Mouse (Mus musculus) heart, adult 11 months (tissue): ENCODE data around the gene Cdc6.

Experiments used
- DNase-seq: peaks from one replicate; pipeline ENCODE4 v3.0.0; 2022

Gene Cdc6

GRCm38 (mm10) chr11:98962421-98963095 is 55.0 kb downstream of the Cdc6 start:
- DNase-seq: peak; percentile 97

GRCm38 (mm10) chr11:98963191-98964021 is 55.8 kb downstream of the Cdc6 start:
- peak; percentile 99 for DNase-seq

GRCm38 (mm10) chr11:98964201-98964615 is 56.6 kb downstream of the Cdc6 start:
- DNase-seq: peak; percentile 94

GRCm38 (mm10) chr11:98964616-98965415 is 57.2 kb downstream of the Cdc6 start:
- DNase-seq: peak; percentile 97

DNA sequence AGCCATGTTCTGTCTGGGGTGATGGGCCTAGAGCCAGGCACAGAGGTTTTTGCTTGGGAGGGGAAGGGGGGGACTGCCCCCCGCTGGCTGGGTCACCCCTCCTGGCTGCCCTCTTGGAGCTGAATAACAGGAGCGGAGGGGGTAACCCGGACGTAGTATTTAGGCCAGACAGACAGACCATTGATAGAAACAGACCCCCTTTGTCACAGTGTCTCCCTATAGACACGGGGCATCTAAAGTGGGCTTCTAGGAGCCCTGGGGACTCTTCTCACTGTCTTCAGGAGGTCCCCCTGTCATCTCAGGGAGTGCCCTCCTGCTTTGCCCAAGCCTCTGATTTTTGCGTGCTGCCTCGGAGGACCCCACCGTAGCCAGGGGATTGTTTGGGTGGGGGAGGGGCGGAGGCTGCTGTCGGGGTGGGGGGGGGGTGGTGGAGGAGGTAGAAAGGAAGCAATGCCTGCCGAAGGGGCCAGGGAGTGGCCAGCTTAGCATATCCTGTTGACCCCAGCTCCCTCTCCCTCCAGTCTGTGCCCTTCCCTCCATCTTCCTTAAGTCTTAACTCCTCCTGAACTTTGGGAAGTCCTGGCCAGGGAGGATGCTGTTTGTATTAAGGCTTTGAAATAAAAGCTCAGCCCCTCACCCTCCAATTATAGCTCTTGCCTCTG is 57.9 kb downstream of the Cdc6 start:
- DNase-seq: no peak

- peak; percentile 99 for DNase-seq
Observed at GRCm38 (mm10) chr11:98966499-98967141, 59.0 kb downstream of the Cdc6 start.

DNA sequence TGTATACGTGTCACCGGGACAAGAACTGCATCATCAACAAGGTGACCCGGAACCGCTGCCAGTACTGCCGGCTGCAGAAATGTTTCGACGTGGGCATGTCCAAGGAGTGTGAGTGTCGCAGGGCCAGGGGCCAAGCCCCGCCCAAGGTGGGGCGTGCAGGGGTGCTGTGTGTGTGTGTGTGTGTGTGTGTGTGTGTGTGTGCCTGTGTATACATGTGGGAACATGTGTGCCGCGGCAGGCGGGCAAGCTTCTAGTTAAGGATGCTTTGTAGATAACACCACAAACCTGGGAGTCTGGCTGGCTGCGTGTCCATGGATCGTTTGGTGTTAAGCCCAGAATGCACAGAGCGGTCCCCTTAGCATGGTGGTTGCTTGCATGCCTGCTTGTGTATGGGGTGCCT is 60.5 kb downstream of the Cdc6 start:
- peak; percentile 90 for DNase-seq

- DNase-seq: peak; percentile 94
Observed at GRCm38 (mm10) chr11:98968716-98969495, 61.3 kb downstream of the Cdc6 start.

DNA sequence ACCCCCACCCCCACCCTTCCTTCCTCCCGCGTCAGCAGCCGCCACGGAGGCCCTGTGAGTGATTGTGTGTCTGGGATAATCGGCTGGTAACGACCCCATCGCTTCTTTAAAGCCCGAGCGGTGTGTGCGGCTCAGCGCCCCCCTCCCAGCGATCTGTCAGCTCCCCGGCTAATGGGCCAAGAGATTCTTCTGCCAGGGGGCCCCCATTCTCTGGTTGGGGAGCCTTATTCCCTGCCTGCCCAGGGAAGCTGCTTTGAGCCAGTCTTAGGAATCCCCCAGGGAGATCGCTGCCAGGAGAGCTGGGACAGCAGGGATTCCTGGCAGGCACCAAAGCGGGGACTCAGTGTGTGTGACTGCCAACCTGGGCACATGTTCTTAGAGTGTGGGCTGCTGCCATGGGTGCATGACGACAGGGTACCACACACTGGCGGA is 61.9 kb downstream of the Cdc6 start:
- peak; percentile 94 for DNase-seq

- peak; percentile 90 for DNase-seq
Observed at GRCm38 (mm10) chr11:98970191-98970925, 62.8 kb downstream of the Cdc6 start.

GRCm38 (mm10) chr11:98971316-98972031 is 63.9 kb downstream of the Cdc6 start:
- peak; percentile 95 for DNase-seq

DNA sequence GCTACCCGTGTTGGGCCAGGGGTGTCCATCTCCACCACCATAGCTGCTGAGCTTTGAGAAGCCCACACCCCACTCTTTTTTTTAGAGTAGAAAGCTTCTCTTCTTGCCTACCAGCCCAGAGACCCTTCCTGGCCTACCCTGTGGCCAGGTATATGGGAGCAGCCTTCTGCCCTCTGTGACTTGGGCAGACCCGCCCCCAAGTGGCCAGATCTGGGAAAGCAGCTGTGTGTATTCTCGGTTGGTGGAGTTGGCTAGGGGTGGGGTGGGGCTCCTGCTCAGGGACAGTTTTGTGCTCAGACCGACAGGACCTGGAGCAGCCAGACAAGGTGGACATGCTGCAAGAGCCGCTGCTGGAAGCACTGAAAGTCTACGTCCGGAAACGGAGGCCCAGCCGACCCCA is 64.6 kb downstream of the Cdc6 start:
- DNase-seq: peak; percentile 98

- peak; percentile 93 for DNase-seq
Observed at GRCm38 (mm10) chr11:98972801-98973360, 65.3 kb downstream of the Cdc6 start.
